14 mouse cellular contexts compared by ENCODE assay signal in the genomic region with DNA sequence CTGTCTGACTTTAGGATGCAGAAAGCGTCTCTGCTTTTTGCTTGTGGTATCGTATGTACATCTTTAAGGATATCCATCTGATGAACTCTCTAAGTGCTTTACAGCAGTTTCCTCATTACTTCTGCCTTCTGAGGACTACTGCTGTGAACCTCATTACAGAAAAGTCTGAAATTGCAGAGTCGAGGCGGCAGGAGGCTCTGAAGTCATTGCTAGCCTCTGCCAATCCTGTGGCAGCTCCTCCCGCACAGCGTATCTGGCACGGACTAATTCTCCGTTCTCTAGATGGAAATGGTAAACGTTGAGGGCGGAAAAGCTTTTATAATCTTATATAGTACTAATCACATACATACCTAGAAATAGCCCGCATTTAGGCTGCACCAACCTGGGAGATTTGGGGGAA.
DNase-seq lines count a peak whose midpoint lies in the region; ATAC-seq and TF ChIP-seq lines count a peak whose summit lies in the region.
"Had no signal": no experiment of that assay in that cellular context is flagged by ENCODE, and none has a peak within 500 bp of the region (broad histone marks: within the 10 kb centered on the region; RNA-seq: fewer than 3 reads in every experiment).

No protein-coding gene starts in this region.

- no peak overlapping the region for H3K4me3 ChIP-seq in forebrain, postnatal 0 days (ENCODE audit: low read depth, low read length)
- no peak overlapping the region for H3K4me3 ChIP-seq in heart, embryonic 12.5 days
- H3K4me3 ChIP-seq in lung, adult 2 months (replicated peaks; ENCODE audit: extremely low read depth, low read depth, low read length) = no peak overlapping the region
- H3K4me3 ChIP-seq: embryonic facial prominence, embryonic 10.5 days; liver, embryonic 12.5 days; neural tube, embryonic 12.5 days had no signal

- 0 out of 2 replicates have a peak overlapping the region, but pooled peaks have one; percentile 40 for H3K27ac ChIP-seq in forebrain, postnatal 0 days (ENCODE audit: low read depth, low read length)
- H3K27ac ChIP-seq in heart, embryonic 12.5 days (ENCODE audit: poor library complexity, severe bottlenecking) = no peak overlapping the region
- H3K27ac ChIP-seq: embryonic facial prominence, embryonic 10.5 days; liver, embryonic 12.5 days; macrophage; neural tube, embryonic 12.5 days had no signal

- peak; percentile 41 to 50 for DNase-seq in left cerebral cortex, adult 18-20 months (ENCODE audit: low spot score in 2 of 2)
- no peak for DNase-seq in left cerebral cortex, adult 11 months (ENCODE audit: low spot score)
- peak; percentile 69 for DNase-seq in forebrain, postnatal 0 days
- peak; percentile 37 to 49 for DNase-seq in layer of hippocampus, adult 8-10 months (ENCODE audit: low spot score in 2 of 2)
- peak; percentile 56 to 63 for DNase-seq in right cerebral cortex, adult 2 months (ENCODE audit: low spot score in 2 of 2)
- no peak for DNase-seq in heart, adult 8-10 months (ENCODE audit: low spot score)
- DNase-seq in lung, adult 2 months = no peak
- DNase-seq: heart, postnatal 10 days; kidney, postnatal 10 days had no signal

- H3K4me2 ChIP-seq in forebrain, postnatal 0 days (ENCODE audit: low read depth) = no peak overlapping the region
- H3K4me2 ChIP-seq in heart, embryonic 12.5 days = no peak overlapping the region
- H3K4me2 ChIP-seq: liver, embryonic 12.5 days; neural tube, embryonic 12.5 days had no signal

- H3K27me3 ChIP-seq in forebrain, postnatal 0 days (ENCODE audit: insufficient read depth, low read length) = no peaks in the 10 kb centered on the region
- no peaks in the 10 kb centered on the region for H3K27me3 ChIP-seq in heart, embryonic 12.5 days (replicated peaks)
- H3K27me3 ChIP-seq: liver, embryonic 12.5 days; neural tube, embryonic 12.5 days had no signal

- 0 out of 2 replicates have a peak, but pooled peaks have one; percentile 19 for TF ChIP-seq CTCF in forebrain, postnatal 0 days (IDR thresholded peaks at IDR 0.05; ENCODE audit: low read depth)
- TF ChIP-seq CTCF in lung, adult 2 months (IDR thresholded peaks at IDR 0.05; ENCODE audit: insufficient read depth, low read length) = no peak

- no peak for TF ChIP-seq POLR2A in lung, adult 2 months (IDR thresholded peaks at IDR 0.05; ENCODE audit: borderline replicate concordance, extremely low read depth, low read depth, low read length)

- 33% methylated on average over 11 of the region's 11 CpGs for WGBS in forebrain, postnatal 0 days
- WGBS in heart, embryonic 12.5 days = 86% methylated on average over 11 of the region's 11 CpGs
- WGBS in lung, adult 2 months = 84% methylated on average over 11 of the region's 11 CpGs

- H3K9ac ChIP-seq in forebrain, postnatal 0 days = no peak overlapping the region
- no peak overlapping the region for H3K9ac ChIP-seq in heart, embryonic 12.5 days
- H3K9ac ChIP-seq: liver, embryonic 12.5 days; neural tube, embryonic 12.5 days had no signal

- ATAC-seq in forebrain, postnatal 0 days = peak; percentile 73
- ATAC-seq in heart, embryonic 12.5 days (ENCODE audit: insufficient number of reproducible peaks, low FRiP score) = no peak
- ATAC-seq: liver, embryonic 12.5 days had no signal

- H3K4me1 ChIP-seq in forebrain, postnatal 0 days (ENCODE audit: insufficient read depth) = peaks cover 3% of the 10 kb centered on the region; the same call in 1 of the 2 replicates
- peaks cover 18% of the 10 kb centered on the region for H3K4me1 ChIP-seq in heart, embryonic 12.5 days (replicated peaks)
- peaks cover 4% of the 10 kb centered on the region for H3K4me1 ChIP-seq in lung, adult 2 months (ENCODE audit: control insufficient read depth, insufficient read depth, low read length)
- H3K4me1 ChIP-seq: liver, embryonic 12.5 days; neural tube, embryonic 12.5 days had no signal

- H3K36me3 ChIP-seq in forebrain, postnatal 0 days (ENCODE audit: insufficient read depth) = peaks cover 15% of the 10 kb centered on the region; the same call in 1 of the 2 replicates
- H3K36me3 ChIP-seq in heart, embryonic 12.5 days = peaks cover 48% of the 10 kb centered on the region

- H3K9me3 ChIP-seq in forebrain, postnatal 0 days (ENCODE audit: low read length) = peaks cover 6% of the 10 kb centered on the region; the same call in 1 of the 2 replicates
- H3K9me3 ChIP-seq in heart, embryonic 12.5 days (replicated peaks) = peaks cover 22% of the 10 kb centered on the region
- H3K9me3 ChIP-seq: neural tube, embryonic 12.5 days had no signal

Comparison
In these comparisons a context has a peak if more than half of its experiments do, and no peak if none do; other contexts are left out.
1. DNase-seq: peak in left cerebral cortex, adult 18-20 months (2 of 2), forebrain, postnatal 0 days (single experiment), layer of hippocampus, adult 8-10 months (2 of 2) and right cerebral cortex, adult 2 months (2 of 2); none in left cerebral cortex, adult 11 months (single experiment), heart, adult 8-10 months (single experiment) and lung, adult 2 months (single experiment).